Mouse (Mus musculus) neural tube, embryonic 14.5 days (tissue): ENCODE measurements around the gene Gm2000. TPM values are rescaled to one million over a fixed set of nuclear protein-coding genes. Genes with fewer than 3 reads are reported as not detected.

Experiments used
- ATAC-seq: fragments of 200-750 bp; cut with Nextera tagmentation; 2 replicates; pipeline ENCODE4 v1.8.0; 2017; ENCODE audit warnings: low read depth, mild to moderate bottlenecking, moderate TSS enrichment, moderate library complexity
- H3K27ac ChIP-seq: fragments of 300-500 bp; sonication (generic); 2 replicates; pipeline ENCODE4 v1.5.1; 2014; ENCODE audit warnings: low read depth, mild to moderate bottlenecking, control low read depth, low read length, moderate library complexity, mixed read lengths
- H3K27me3 ChIP-seq: fragments of 300-500 bp; sonication (generic); 2 replicates; pipeline ENCODE4 v1.6.1; 2014; ENCODE audit warnings: low read length; ENCODE audit not compliant: control insufficient read depth, insufficient read depth
- H3K36me3 ChIP-seq: fragments of 300-500 bp; sonication (generic); 2 replicates; pipeline ENCODE4 v1.6.1; 2014; ENCODE audit warnings: low read length, mixed read lengths; ENCODE audit not compliant: control insufficient read depth, insufficient read depth
- H3K4me1 ChIP-seq: fragments of 300-500 bp; sonication (generic); 2 replicates; pipeline ENCODE4 v1.6.1; 2014; ENCODE audit warnings: low read length; ENCODE audit not compliant: control insufficient read depth, insufficient read depth
- H3K4me2 ChIP-seq: fragments of 300-500 bp; sonication (generic); 2 replicates; pipeline ENCODE4 v1.6.1; 2014; ENCODE audit warnings: mild to moderate bottlenecking, low read depth, low read length, control low read depth
- H3K4me3 ChIP-seq: fragments of 300-500 bp; sonication (generic); 2 replicates; pipeline ENCODE4 v1.5.1; 2014; ENCODE audit warnings: low read depth, low read length, control low read depth, mixed read lengths
- H3K9ac ChIP-seq: fragments of 300-500 bp; sonication (generic); replicated peaks from 2 replicates; pipeline ENCODE4 v1.6.1; 2014; ENCODE audit warnings: low read depth, mild to moderate bottlenecking, control low read depth, low read length, mixed read lengths
- H3K9me3 ChIP-seq: fragments of 300-500 bp; sonication (generic); 2 replicates; pipeline ENCODE4 v1.6.1; 2016; ENCODE audit warnings: low read length; ENCODE audit not compliant: control insufficient read depth
- WGBS: fragments of 180-500 bp; shearing (Covaris S2); extraction: QIAGEN DNeasy Blood & Tissue Kit; methylation state at CpG from one replicate; pipeline ENCODE4 v1.1.7; 2014; 5-methylcytosine and 5-hydroxymethylcytosine counted together
- polyA plus RNA-seq: library from polyadenylated mRNA; unstranded; fragments of >200 nt; fragmentation: Nextera tagmentation; extraction: Ambion mirVana; gene quantifications from 2 replicates; pipeline ENCODE4 v1.2.1, GENCODE M21; 2014

The Gm2000 gene
- polyA plus RNA-seq: 560 and 566 TPM in 2 replicates

GRCm38 (mm10) chr1:156365740-156366139 is at the start of gene Gm2000:
Gene Gm2000 (plus strand): TSS chr1:156366040.
- Histone ChIP-seq H3K4me2 (no peak within 1 kb of the TSS), H3K9ac (no peak within 1 kb of the TSS), H3K9me3 (no peaks in the 10 kb centered on the region), H3K27me3 (no peaks in the 10 kb centered on the region), H3K36me3 (no peaks in the 10 kb centered on the region), H3K27ac (no peak within 1 kb of the TSS), H3K4me3 (no peak within 1 kb of the TSS), H3K4me1 (no peaks in the 10 kb centered on the region)
- ATAC-seq: no peak
- 85% methylated on average over 8 of the region's 8 CpGs for WGBS

DNA sequence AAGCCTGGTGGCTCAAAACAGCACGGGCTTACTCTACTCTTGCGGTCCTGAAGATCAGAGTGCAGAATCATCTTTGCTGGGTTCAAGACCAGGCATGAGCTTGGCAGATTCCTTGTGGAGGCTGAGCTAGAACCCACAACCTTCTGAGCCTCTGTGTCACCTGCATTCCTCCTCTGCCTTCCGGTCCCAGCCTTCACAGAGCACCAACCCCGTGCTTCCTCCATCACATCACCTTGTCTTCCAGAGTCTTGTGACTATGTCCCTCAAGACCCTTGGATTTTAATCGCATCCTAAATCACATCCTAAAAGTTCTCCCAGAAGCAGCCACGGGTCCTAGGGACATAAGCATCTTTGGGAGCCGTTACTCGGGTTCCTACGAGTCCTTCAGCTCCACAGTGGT is 42.7 kb upstream of the Gm2000 start:
- 87% methylated on average over 9 of the region's 9 CpGs for WGBS
- ATAC-seq: no peak

DNA sequence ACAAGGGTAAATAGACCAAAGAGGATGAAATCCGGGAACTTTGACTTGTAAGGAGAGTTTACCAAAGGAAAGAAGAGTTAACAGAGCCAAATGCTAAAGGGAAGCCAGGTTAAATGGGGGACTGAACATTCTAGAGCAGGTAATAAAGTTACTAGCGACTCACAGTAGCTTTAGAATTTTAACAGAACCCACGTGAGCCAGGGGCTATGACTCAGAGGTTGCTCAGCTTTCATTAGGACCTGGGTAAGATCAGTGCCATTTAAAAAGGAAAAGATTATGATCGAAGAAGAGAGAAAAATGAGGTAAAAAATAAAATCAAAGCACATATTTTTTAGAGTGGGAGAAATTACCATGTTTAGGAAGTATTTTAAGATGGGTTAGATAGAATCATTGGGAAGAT is 25.0 kb upstream of the Gm2000 start:
- Histone ChIP-seq H3K9me3 (no peaks in the 10 kb centered on the region), H3K36me3 (no peaks in the 10 kb centered on the region), H3K27ac (no peak overlapping the region), H3K4me2 (no peak overlapping the region), H3K4me1 (no peaks in the 10 kb centered on the region), H3K4me3 (no peak overlapping the region), H3K9ac (no peak overlapping the region), H3K27me3 (no peaks in the 10 kb centered on the region)
- no peak for ATAC-seq
- WGBS: 77% methylated on average over 4 of the region's 4 CpGs

More for the DNA sequence above, 42.7 kb upstream of the Gm2000 start:
- H3K27me3 ChIP-seq: no peaks in the 10 kb centered on the region
- H3K36me3 ChIP-seq: no peaks in the 10 kb centered on the region
- no peak overlapping the region for H3K9ac ChIP-seq
- H3K4me2 ChIP-seq: no peak overlapping the region
- H3K9me3 ChIP-seq: no peaks in the 10 kb centered on the region
- no peaks in the 10 kb centered on the region for H3K4me1 ChIP-seq
- no peak overlapping the region for H3K4me3 ChIP-seq
- no peak overlapping the region for H3K27ac ChIP-seq

- Histone ChIP-seq H3K27ac (no peak overlapping the region), H3K4me2 (no peak overlapping the region), H3K9me3 (no peaks in the 10 kb centered on the region), H3K4me1 (no peaks in the 10 kb centered on the region), H3K9ac (no peak overlapping the region), H3K4me3 (no peak overlapping the region), H3K27me3 (no peaks in the 10 kb centered on the region), H3K36me3 (no peaks in the 10 kb centered on the region)
- no peak for ATAC-seq
- WGBS: 73% methylated on average over 4 of the region's 4 CpGs
Measured at GRCm38 (mm10) chr1:156344433-156344832, 21.4 kb upstream of the Gm2000 start.

DNA sequence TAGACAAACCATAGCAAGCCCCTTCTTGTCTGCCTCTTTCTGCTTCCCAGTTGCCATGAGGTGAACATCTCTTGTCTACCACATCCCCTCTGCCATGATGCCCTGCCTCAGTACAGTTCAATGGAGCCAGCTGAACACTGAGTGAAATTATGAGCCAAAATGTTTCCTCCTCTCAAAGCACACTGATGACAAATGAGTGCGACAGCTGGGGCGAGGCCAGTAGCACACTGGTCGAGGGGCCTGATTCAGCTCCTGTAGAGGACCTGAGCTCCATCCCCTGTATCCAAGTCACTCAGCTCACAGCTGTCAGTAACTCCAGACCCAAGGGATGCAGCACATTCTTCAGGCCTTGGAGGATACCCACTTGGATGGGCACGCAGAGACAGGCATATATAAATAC is 20.2 kb upstream of the Gm2000 start:
- Histone ChIP-seq H3K4me3 (no peak overlapping the region), H3K27ac (no peak overlapping the region), H3K4me2 (no peak overlapping the region), H3K27me3 (no peaks in the 10 kb centered on the region), H3K9me3 (no peaks in the 10 kb centered on the region), H3K4me1 (no peaks in the 10 kb centered on the region), H3K36me3 (no peaks in the 10 kb centered on the region), H3K9ac (no peak overlapping the region)
- 95% methylated on average over 4 of the region's 4 CpGs for WGBS
- ATAC-seq: no peak

DNA sequence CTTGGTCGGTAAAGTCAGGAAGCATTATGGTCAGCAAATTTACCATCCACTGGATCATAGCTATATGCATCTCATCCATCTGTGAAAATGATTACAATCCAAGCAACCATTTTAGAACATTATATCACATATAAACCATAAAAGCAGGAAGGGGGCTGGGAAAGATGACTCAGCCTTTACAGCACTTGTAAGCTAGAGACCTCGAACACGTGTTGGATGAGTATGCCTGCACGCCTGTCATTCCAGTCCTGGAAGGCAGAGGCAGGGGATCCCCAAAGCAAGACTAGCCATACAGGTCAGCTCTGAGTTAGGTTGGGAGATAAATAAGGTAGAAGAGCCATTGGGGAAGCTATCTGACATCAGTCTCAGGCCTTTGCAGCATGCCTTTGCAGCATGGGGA is 16.8 kb upstream of the Gm2000 start:
- no peak overlapping the region for H3K4me3 ChIP-seq
- H3K27ac ChIP-seq: no peak overlapping the region
- H3K27me3 ChIP-seq: no peaks in the 10 kb centered on the region
- no peak overlapping the region for H3K9ac ChIP-seq
- WGBS: 77% methylated on average over 4 of the region's 4 CpGs
- no peaks in the 10 kb centered on the region for H3K36me3 ChIP-seq
- H3K4me1 ChIP-seq: no peaks in the 10 kb centered on the region
- H3K4me2 ChIP-seq: no peak overlapping the region
- ATAC-seq: no peak
- H3K9me3 ChIP-seq: no peaks in the 10 kb centered on the region

- Histone ChIP-seq H3K9me3 (no peaks in the 10 kb centered on the region), H3K4me3 (no peak overlapping the region), H3K27ac (no peak overlapping the region), H3K9ac (no peak overlapping the region), H3K27me3 (no peaks in the 10 kb centered on the region), H3K4me1 (no peaks in the 10 kb centered on the region), H3K4me2 (no peak overlapping the region), H3K36me3 (no peaks in the 10 kb centered on the region)
- 87% methylated on average over 4 of the region's 4 CpGs for WGBS
- ATAC-seq: no peak
Measured at GRCm38 (mm10) chr1:156350441-156350840, 15.4 kb upstream of the Gm2000 start.

GRCm38 (mm10) chr1:156352466-156352865 is 13.4 kb upstream of the Gm2000 start:
- H3K9ac ChIP-seq: no peak overlapping the region
- H3K4me3 ChIP-seq: no peak overlapping the region
- no peaks in the 10 kb centered on the region for H3K9me3 ChIP-seq
- no peaks in the 10 kb centered on the region for H3K27me3 ChIP-seq
- no peak overlapping the region for H3K4me2 ChIP-seq
- WGBS: 90% methylated on average over 2 of the region's 2 CpGs
- ATAC-seq: no peak
- H3K4me1 ChIP-seq: no peaks in the 10 kb centered on the region
- no peaks in the 10 kb centered on the region for H3K36me3 ChIP-seq
- no peak overlapping the region for H3K27ac ChIP-seq

- no peaks in the 10 kb centered on the region for H3K9me3 ChIP-seq
- no peaks in the 10 kb centered on the region for H3K4me1 ChIP-seq
- WGBS: 90% methylated on average over 3 of the region's 3 CpGs
- no peak overlapping the region for H3K9ac ChIP-seq
- H3K27me3 ChIP-seq: no peaks in the 10 kb centered on the region
- H3K36me3 ChIP-seq: no peaks in the 10 kb centered on the region
- no peak overlapping the region for H3K4me3 ChIP-seq
- H3K4me2 ChIP-seq: no peak overlapping the region
- no peak for ATAC-seq
- no peak overlapping the region for H3K27ac ChIP-seq
Measured at GRCm38 (mm10) chr1:156381217-156381616, 15.4 kb downstream of the Gm2000 start.

DNA sequence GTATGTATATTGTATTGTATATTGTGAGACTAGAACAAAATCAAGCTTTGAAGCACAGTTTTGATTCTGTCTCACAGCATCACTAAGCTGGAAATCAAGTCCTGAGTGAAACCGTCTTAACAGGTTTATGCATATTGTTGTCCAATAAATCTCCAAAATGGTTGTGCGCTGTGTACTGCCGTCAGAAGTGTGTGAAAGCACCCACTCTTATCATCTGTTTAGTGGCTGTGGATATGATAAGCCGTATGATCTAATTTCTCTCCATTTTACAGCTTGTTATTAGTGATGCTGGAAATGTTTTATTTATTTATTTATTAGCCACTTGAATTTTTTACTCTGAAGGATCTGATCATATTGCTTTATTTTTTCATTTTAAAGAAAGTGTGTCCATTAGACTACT is 20.4 kb downstream of the Gm2000 start:
- no peaks in the 10 kb centered on the region for H3K27me3 ChIP-seq
- 90% methylated on average over 4 of the region's 4 CpGs for WGBS
- no peak for ATAC-seq

More for the DNA sequence above, 20.4 kb downstream of the Gm2000 start:
- H3K27ac ChIP-seq: no peak overlapping the region
- H3K4me2 ChIP-seq: no peak overlapping the region
- H3K9ac ChIP-seq: no peak overlapping the region
- no peaks in the 10 kb centered on the region for H3K4me1 ChIP-seq
- no peaks in the 10 kb centered on the region for H3K36me3 ChIP-seq
- H3K9me3 ChIP-seq: no peaks in the 10 kb centered on the region
- H3K4me3 ChIP-seq: no peak overlapping the region
